Mouse (Mus musculus): ENCODE data around the gene Nipbl. TPM values are rescaled to one million over a fixed set of nuclear protein-coding genes. Genes with fewer than 3 reads are reported as not detected.
A peak's percentile ranks its signal among the peaks of the same experiment; 100 is the strongest.
"Not testable (repeated sequence)": the region's sequence is repeated elsewhere in the genome, so short reads cannot be mapped to it uniquely, and the experiment has no call there.

Nipbl gene
- polyA plus RNA-seq (2021), result 37.4 TPM

DNA sequence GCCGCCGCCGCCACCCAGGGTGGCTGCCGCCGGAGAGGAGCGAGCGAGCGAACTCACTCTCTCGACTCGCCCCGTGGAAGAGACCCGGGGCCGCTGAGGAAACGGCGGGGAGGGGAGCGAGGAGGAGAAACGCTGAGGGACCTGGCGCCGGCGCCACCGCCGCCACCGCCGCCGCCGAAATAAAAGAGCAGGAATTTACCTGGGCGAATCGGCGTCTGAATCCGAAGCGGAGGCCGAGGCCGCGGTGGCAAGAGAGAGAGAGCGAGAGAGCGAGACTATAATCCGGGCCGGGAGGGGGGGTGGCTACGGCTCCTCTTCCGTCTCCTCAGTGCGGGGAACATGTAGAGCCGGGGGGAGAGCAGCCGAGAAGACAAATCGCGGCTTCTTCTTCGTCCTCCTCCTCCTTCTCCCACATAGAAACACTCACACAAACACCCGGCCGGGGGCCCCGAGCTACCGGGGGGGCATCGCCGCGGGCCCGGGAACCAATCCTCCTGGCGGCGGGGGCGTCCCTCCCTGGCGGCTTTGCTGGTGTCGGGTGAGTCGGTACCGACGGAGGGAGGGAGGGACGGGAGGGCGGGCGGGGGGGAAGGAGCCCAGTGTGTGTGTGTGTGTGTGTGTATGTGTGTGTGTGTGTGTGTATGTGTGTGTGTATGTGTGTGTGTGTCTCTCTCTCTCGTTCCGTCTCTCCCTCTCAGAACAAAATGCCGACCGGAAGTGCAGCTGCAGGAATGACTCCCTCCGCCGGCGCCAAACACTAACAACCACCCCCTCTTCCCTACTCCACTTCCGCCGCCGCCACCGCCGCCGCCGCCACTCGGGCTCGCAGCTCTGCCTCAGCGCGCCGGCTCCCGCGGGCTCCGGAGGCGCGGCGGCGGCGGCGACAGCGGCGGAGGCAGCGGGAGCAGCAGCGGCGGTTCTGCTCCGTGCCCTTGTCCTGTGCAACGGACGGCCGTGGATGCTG lies at the start of gene Nipbl:
Gene Nipbl (minus strand): TSS at position 538 of the 964 bp plus-strand sequence.
- ATAC-seq, result peak; percentile 68
- H3K27me3 ChIP-seq, result no peaks in the 10 kb centered on the region
- in situ Hi-C loops (cut with MboI; ENCODE audit: low pct_unique_long_range_greater_than_20kb), result no loop called here
- CTCF ChIA-PET, result interaction anchor here (0.8 to 1.0 kb wide), 2 partner anchors 65 to 145 kb away, joined by 3 to 5 read pairs; no protein-coding TSS in a partner anchor
- DNase-seq (ENCODE audit: low read depth, low spot score), result no peak
- POLR2A ChIA-PET, result interaction anchor here (0.6 to 1.1 kb wide), 2 partner anchors 57 to 186 kb away, joined by 3 read pairs; no protein-coding TSS in a partner anchor
- TF ChIP-seq CTCF (IDR thresholded peaks at IDR 0.05), result no peak

DNA sequence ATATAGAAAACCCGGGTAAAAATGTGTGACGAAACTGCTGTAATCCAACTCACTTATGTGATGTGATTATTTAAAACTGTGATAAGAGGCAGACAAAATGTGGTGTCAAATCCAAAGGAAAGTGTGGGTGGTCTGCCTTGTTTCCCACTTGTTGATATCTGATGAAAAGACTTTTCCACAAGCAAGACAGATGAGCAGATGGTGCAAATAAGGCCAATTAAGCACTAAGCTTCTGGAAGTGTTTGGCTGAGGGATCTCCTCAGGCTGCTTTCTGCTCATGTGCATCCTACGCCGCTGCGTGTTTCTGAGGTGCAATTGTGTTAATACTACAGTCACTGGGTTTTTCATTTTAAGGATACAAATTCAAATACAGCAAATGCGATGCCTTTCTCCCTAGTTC lies 41.0 kb upstream of the Nipbl start:
- no peak for TF ChIP-seq CTCF (IDR thresholded peaks at IDR 0.05)
- DNase-seq (ENCODE audit: low read depth, low spot score) (no peak), ATAC-seq (no peak)
- POLR2A ChIA-PET, result no interaction called here
- peaks cover 52% of the 10 kb centered on the region for H3K27me3 ChIP-seq
- in situ Hi-C loops (cut with MboI; ENCODE audit: low pct_unique_long_range_greater_than_20kb), result no loop called here
- CTCF ChIA-PET, result no interaction called here

DNA sequence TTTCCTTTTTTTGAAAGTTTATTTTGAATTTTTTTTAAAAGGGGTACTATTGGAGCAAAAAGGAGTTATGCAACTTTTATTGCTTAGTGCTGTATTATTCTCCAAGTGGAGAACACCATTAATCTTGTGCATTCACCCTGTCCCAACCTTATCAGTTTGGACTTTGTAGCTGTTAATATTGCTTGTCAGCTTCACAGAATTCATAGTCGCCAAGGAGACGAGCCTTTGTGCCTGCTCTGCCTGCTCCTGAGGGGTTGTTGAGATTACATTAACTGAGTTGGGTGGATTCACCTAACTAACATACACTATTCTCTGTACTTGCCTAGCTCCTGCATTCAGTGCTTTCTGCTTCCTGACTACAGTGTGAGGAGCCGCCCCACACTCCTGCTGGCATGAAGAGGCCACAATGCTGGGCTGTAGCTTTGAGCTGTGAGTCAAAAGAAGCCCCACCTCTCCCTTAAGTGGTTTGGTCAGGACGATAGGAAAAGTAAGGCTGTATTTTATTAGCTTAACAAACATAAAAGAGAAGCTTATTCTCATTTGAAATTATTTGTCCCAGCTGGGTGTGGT lies 24.8 kb upstream of the Nipbl start:
- DNase-seq (ENCODE audit: low read depth, low spot score), result no peak
- POLR2A ChIA-PET, result interaction anchor here (0.8 kb wide), 1 partner anchor 9 kb away, joined by 3 read pairs; no protein-coding TSS in a partner anchor
- TF ChIP-seq CTCF (IDR thresholded peaks at IDR 0.05), result no peak
- CTCF ChIA-PET, result interaction anchor here (1.1 to 1.6 kb wide), 2 partner anchors 9 to 68 kb away, joined by 3 to 6 read pairs; no protein-coding TSS in a partner anchor
- in situ Hi-C loops (cut with MboI; ENCODE audit: low pct_unique_long_range_greater_than_20kb), result no loop called here
- ATAC-seq, result no peak
- peaks cover 10% of the 10 kb centered on the region for H3K27me3 ChIP-seq

- CTCF ChIA-PET, result no interaction called here
- in situ Hi-C loops (cut with MboI; ENCODE audit: low pct_unique_long_range_greater_than_20kb), result no loop called here
- H3K27me3 ChIP-seq, result no peaks in the 10 kb centered on the region
- no peak for TF ChIP-seq CTCF (IDR thresholded peaks at IDR 0.05)
- ATAC-seq (no peak), DNase-seq (ENCODE audit: low read depth, low spot score) (no peak)
- POLR2A ChIA-PET, result interaction anchor here (0.7 kb wide), 1 partner anchor 98 kb away, joined by 3 read pairs; no protein-coding TSS in a partner anchor
Observed at GRCm38 (mm10) chr15:8463521-8463920, 19.3 kb upstream of the Nipbl start.

- in situ Hi-C loops (cut with MboI; ENCODE audit: low pct_unique_long_range_greater_than_20kb), result no loop called here
- H3K27me3 ChIP-seq, result no peaks in the 10 kb centered on the region
- TF ChIP-seq CTCF (IDR thresholded peaks at IDR 0.05), result no peak
- DNase-seq (ENCODE audit: low read depth, low spot score), result no peak
- POLR2A ChIA-PET, result no interaction called here
- CTCF ChIA-PET, result no interaction called here
- ATAC-seq, result no peak
Observed at GRCm38 (mm10) chr15:8462780-8463179, 18.5 kb upstream of the Nipbl start.

DNA sequence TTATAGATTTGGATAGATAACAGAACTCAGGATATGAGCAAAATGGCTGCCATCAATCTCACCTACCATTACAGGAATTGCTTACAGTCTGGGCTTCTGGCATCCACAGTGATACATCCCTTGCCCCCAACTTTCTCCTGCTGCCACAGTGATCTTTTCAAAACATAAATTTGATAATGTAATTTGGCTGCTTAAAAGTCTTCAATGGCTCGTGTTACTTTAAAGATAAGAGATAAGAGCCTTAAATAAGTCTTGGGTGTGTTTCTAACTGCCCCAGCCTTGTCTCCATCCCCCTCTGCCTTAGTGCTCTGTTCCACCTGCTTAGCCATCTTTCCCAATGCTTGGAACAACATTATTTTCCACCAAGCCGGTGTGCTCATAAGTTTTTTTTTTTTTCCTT lies 16.6 kb upstream of the Nipbl start:
- TF ChIP-seq CTCF (IDR thresholded peaks at IDR 0.05), result no peak
- POLR2A ChIA-PET, result no interaction called here

DNA sequence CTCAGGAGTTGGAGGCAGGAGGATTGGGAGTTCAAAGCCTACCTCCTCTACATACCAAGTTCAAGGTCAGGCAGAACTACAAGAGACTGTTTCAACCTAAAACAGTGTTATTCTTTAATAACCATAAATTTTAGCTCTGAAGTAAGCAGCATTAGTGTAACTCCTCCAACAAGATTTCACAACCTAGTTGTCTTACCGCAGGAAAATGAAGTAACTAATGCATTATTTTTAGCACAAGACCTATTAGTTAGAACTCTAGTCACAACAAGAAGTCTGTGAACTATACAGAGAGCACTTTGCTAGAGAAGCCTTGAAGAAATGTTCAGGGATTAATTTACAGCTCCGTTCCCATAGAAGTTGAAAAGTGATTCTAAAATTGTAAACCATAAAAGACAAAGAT lies 15.7 kb upstream of the Nipbl start:
- no peaks in the 10 kb centered on the region for H3K27me3 ChIP-seq
- in situ Hi-C loops (cut with MboI; ENCODE audit: low pct_unique_long_range_greater_than_20kb), result no loop called here
- ChIA-PET POLR2A (interaction anchor here (0.8 kb wide), 1 partner anchor 9 kb away, joined by 3 read pairs; no protein-coding TSS in a partner anchor), CTCF (interaction anchor here (1.0 to 2.6 kb wide), 3 partner anchors 9 to 12 kb away, joined by 3 to 11 read pairs (median 6); no protein-coding TSS in a partner anchor)
- DNase-seq (ENCODE audit: low read depth, low spot score), result no peak
- ATAC-seq, result no peak
- TF ChIP-seq CTCF (IDR thresholded peaks at IDR 0.05), result no peak

More for the DNA sequence above, 16.6 kb upstream of the Nipbl start:
- no peak for DNase-seq (ENCODE audit: low read depth, low spot score)
- in situ Hi-C loops (cut with MboI; ENCODE audit: low pct_unique_long_range_greater_than_20kb), result no loop called here
- H3K27me3 ChIP-seq, result no peaks in the 10 kb centered on the region
- no peak for ATAC-seq
- CTCF ChIA-PET, result interaction anchor here (2.1 to 2.6 kb wide), 2 partner anchors 9 to 11 kb away, joined by 6 to 11 read pairs; no protein-coding TSS in a partner anchor

DNA sequence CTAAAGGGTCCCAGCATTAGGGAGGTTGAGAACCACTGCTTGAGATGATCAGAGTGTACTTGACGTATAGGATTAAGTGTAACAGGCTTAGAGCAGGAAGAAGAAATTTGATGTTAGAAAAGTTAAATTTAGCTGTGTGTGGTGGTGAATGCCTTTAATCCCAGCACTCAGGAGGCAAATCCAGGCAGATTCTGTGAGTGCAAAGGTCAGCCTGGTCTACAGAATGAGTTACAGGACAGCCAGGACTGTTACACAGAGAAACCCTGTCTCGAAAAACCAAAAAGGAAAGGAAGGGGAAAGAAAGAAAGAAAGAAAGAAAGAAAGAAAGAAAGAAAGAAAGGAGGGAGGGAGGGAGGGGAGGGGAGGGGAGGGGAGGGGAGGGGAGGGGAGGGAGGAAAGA lies 12.0 kb upstream of the Nipbl start:
- CTCF ChIA-PET; POLR2A ChIA-PET; in situ Hi-C loops (cut with MboI; ENCODE audit: low pct_unique_long_range_greater_than_20kb): not testable (repeated sequence)

GRCm38 (mm10) chr15:8455486-8455885 lies 11.2 kb upstream of the Nipbl start:
- DNase-seq (ENCODE audit: low read depth, low spot score), result no peak
- no peak for TF ChIP-seq CTCF (IDR thresholded peaks at IDR 0.05)
- in situ Hi-C loops (cut with MboI; ENCODE audit: low pct_unique_long_range_greater_than_20kb), result no loop called here
- no peak for ATAC-seq
- ChIA-PET CTCF (no interaction called here), POLR2A (no interaction called here)
- no peaks in the 10 kb centered on the region for H3K27me3 ChIP-seq

More for the DNA sequence above, 12.0 kb upstream of the Nipbl start:
- H3K27me3 ChIP-seq; DNase-seq (ENCODE audit: low read depth, low spot score); ATAC-seq: not testable (repeated sequence)

GRCm38 (mm10) chr15:8451071-8451470 lies 6.8 kb upstream of the Nipbl start:
- peak; percentile 83 for TF ChIP-seq CTCF (IDR thresholded peaks at IDR 0.05)
- ChIA-PET POLR2A (interaction anchor here (0.6 to 1.4 kb wide), 2 partner anchors 143 to 186 kb away, joined by 3 to 7 read pairs; no protein-coding TSS in a partner anchor), CTCF (interaction anchor here (1.2 to 2.9 kb wide), 5 partner anchors 9 to 140 kb away, joined by 3 to 24 read pairs (median 5); no protein-coding TSS in a partner anchor)
- ATAC-seq (peak; percentile 40), DNase-seq (ENCODE audit: low read depth, low spot score) (no peak)
- H3K27me3 ChIP-seq, result no peaks in the 10 kb centered on the region
- in situ Hi-C loops (cut with MboI; ENCODE audit: low pct_unique_long_range_greater_than_20kb), result no loop called here
